Mouse (Mus musculus) thymus, adult 2 months (tissue): Measurements from ENCODE around the gene Rnf115. TPM values are rescaled to one million over a fixed set of nuclear protein-coding genes. Genes with fewer than 3 reads are reported as not detected.

Source experiments
- DNase-seq: peaks from one replicate; pipeline ENCODE4 v3.0.0; 2021
- H3K27ac ChIP-seq: fragments of 200-500 bp; 2 replicates; pipeline ENCODE4 v1.5.1; 2012; ENCODE audit warnings: low read length, control low read depth; ENCODE audit not compliant: control insufficient read depth, insufficient read depth
- H3K27me3 ChIP-seq: fragments of 200-500 bp; 2 replicates; pipeline ENCODE4 v1.6.1; 2012; ENCODE audit warnings: mild to moderate bottlenecking, low read length, moderate library complexity, mixed read lengths; ENCODE audit not compliant: control insufficient read depth, insufficient read depth
- H3K36me3 ChIP-seq: fragments of 200-500 bp; 2 replicates; pipeline ENCODE4 v1.6.1; 2012; ENCODE audit warnings: mild to moderate bottlenecking, low read length, moderate library complexity; ENCODE audit not compliant: control insufficient read depth, insufficient read depth
- H3K4me1 ChIP-seq: fragments of 200-500 bp; replicated peaks from 2 replicates; pipeline ENCODE4 v1.6.1; 2012; ENCODE audit warnings: low read length; ENCODE audit not compliant: control insufficient read depth, insufficient read depth
- H3K4me3 ChIP-seq: fragments of 200-500 bp; 2 replicates; pipeline ENCODE4 v1.5.1; 2012; ENCODE audit warnings: mild to moderate bottlenecking, low read length, control low read depth, moderate library complexity; ENCODE audit not compliant: control insufficient read depth, insufficient read depth
- CTCF ChIP-seq: fragments of 200-500 bp; IDR thresholded peaks from 2 replicates; pipeline ENCODE4 v1.5.1; 2012; ENCODE audit warnings: mild to moderate bottlenecking, control low read depth, low read length, moderate library complexity, borderline replicate concordance; ENCODE audit not compliant: control insufficient read depth, poor library complexity, insufficient read depth; ENCODE audit errors: extremely low read depth
- POLR2A ChIP-seq: fragments of 200-500 bp; IDR thresholded peaks from 2 replicates; pipeline ENCODE4 v1.6.1; 2012; ENCODE audit warnings: mild to moderate bottlenecking, low read length, control low read depth, moderate library complexity; ENCODE audit not compliant: control insufficient read depth, poor library complexity, insufficient read depth; ENCODE audit errors: extremely low read depth
- WGBS: fragments of 180-500 bp; shearing (Covaris S2); methylation state at CpG from one replicate; pipeline ENCODE4 v1.1.7; 2018; 5-methylcytosine and 5-hydroxymethylcytosine counted together
- polyA plus RNA-seq: library from polyadenylated mRNA; depleted of rRNA; stranded (reverse); fragments of >200 nt; gene quantifications from 2 replicates; pipeline ENCODE4 v1.2.3, GENCODE M21; 2012

Rnf115 gene
- polyA plus RNA-seq, 1 experiment = 24.1 TPM

- H3K36me3 ChIP-seq = no peaks in the 10 kb centered on the region; the same call in 1 of the 2 replicates
- WGBS = under 1% methylated on average over 42 of the region's 42 CpGs
- DNase-seq = peak; percentile 40
- peak overlapping the region; percentile 63 for H3K27ac ChIP-seq
- no peak for TF ChIP-seq CTCF
- TF ChIP-seq POLR2A = no peak
- H3K27me3 ChIP-seq = no peaks in the 10 kb centered on the region
- peaks cover 2% of the 10 kb centered on the region for H3K4me1 ChIP-seq
- H3K4me3 ChIP-seq = peak overlapping the region; percentile 95
Measured at GRCm38 (mm10) chr3:96727828-96728633, 567 bp downstream of the Rnf115 start.

GRCm38 (mm10) chr3:96728634-96729402 is 1.4 kb downstream of the Rnf115 start:
- H3K27ac ChIP-seq = no peak overlapping the region; the same call in 1 of the 2 replicates
- 50% methylated on average over 7 of the region's 7 CpGs for WGBS
- no peak overlapping the region; the same call in 1 of the 2 replicates for H3K4me3 ChIP-seq
- DNase-seq = no peak
- H3K4me1 ChIP-seq = peaks cover 2% of the 10 kb centered on the region
- H3K27me3 ChIP-seq = no peaks in the 10 kb centered on the region
- H3K36me3 ChIP-seq = no peaks in the 10 kb centered on the region
- TF ChIP-seq CTCF = no peak
- no peak for TF ChIP-seq POLR2A

- H3K27me3 ChIP-seq = no peaks in the 10 kb centered on the region
- no peak overlapping the region for H3K27ac ChIP-seq
- H3K4me1 ChIP-seq = peaks cover 2% of the 10 kb centered on the region
- DNase-seq = no peak
- no peak overlapping the region for H3K4me3 ChIP-seq
- TF ChIP-seq POLR2A (no peak), CTCF (no peak)
- 36% methylated on average over 3 of the region's 3 CpGs for whole genome bisulfite sequencing
- H3K36me3 ChIP-seq = no peaks in the 10 kb centered on the region
Measured at GRCm38 (mm10) chr3:96729403-96729784, 1.9 kb downstream of the Rnf115 start.

GRCm38 (mm10) chr3:96730785-96731184 is 3.3 kb downstream of the Rnf115 start:
- Histone ChIP-seq H3K36me3 (no peaks in the 10 kb centered on the region), H3K4me3 (no peak overlapping the region), H3K27me3 (no peaks in the 10 kb centered on the region), H3K4me1 (peaks cover 2% of the 10 kb centered on the region), H3K27ac (no peak overlapping the region)
- 88% methylated on average over 5 of the region's 5 CpGs for WGBS
- no peak for TF ChIP-seq POLR2A
- no peak for DNase-seq

- no peak overlapping the region for H3K27ac ChIP-seq
- DNase-seq = no peak
- no peaks in the 10 kb centered on the region for H3K36me3 ChIP-seq
- 93% methylated on average over 1 of the region's 1 CpGs for WGBS
- no peaks in the 10 kb centered on the region for H3K4me1 ChIP-seq
- no peaks in the 10 kb centered on the region for H3K27me3 ChIP-seq
- no peak overlapping the region for H3K4me3 ChIP-seq
- TF ChIP-seq POLR2A = no peak
- no peak for TF ChIP-seq CTCF
Measured at GRCm38 (mm10) chr3:96733984-96734383, 6.5 kb downstream of the Rnf115 start.

- H3K27ac ChIP-seq = no peak overlapping the region
- H3K36me3 ChIP-seq = no peaks in the 10 kb centered on the region
- TF ChIP-seq POLR2A (no peak), CTCF (no peak)
- no peak for DNase-seq
- no peaks in the 10 kb centered on the region for H3K4me1 ChIP-seq
- no peak overlapping the region for H3K4me3 ChIP-seq
- no peaks in the 10 kb centered on the region for H3K27me3 ChIP-seq
- WGBS = 99% methylated on average over 2 of the region's 2 CpGs
Measured at GRCm38 (mm10) chr3:96735200-96735599, 7.7 kb downstream of the Rnf115 start.
